Mouse (Mus musculus) gastrocnemius, adult 2 months (tissue): Measurements from ENCODE around the gene Zbtb16. TPM values are rescaled to one million over a fixed set of nuclear protein-coding genes. Genes with fewer than 3 reads are reported as not detected.

Experiments used
- DNase-seq: peaks from one replicate; pipeline ENCODE4 v3.0.0; 2022
- H3K27ac ChIP-seq: fragments of 200-600 bp; 2 replicates; pipeline ENCODE4 v1.8.1; 2022; ENCODE audit warnings: mild to moderate bottlenecking
- H3K4me3 ChIP-seq: fragments of 200-600 bp; 2 replicates; pipeline ENCODE4 v1.8.1; 2022; ENCODE audit warnings: mild to moderate bottlenecking, moderate library complexity
- CTCF ChIP-seq: fragments of 200-600 bp; IDR thresholded peaks from 2 replicates; pipeline ENCODE4 v1.8.1; 2022; ENCODE audit warnings: antibody characterized with exemption, mild to moderate bottlenecking, moderate library complexity
- intact Hi-C: fragments of 180-260 bp; cut with DNase I; formaldehyde crosslinking; loops from one replicate; pipeline ENCODE4 v1.15.1; 2025
- total RNA-seq, 2 experiments: library from RNA; stranded (reverse); gene quantifications; 2 replicates each; pipeline ENCODE4 v1.2.3; 2021

The Zbtb16 gene
- total RNA-seq, 2 experiments from 2014 or later = 163 to 166 TPM

GRCm38 (mm10) chr9:48741433-48742077 is 94.5 kb downstream of the Zbtb16 start:
- no peak for DNase-seq
- Histone ChIP-seq H3K27ac (peak overlapping the region; percentile 100), H3K4me3 (peak overlapping the region; percentile 54)
- intact Hi-C loops = loop anchor here (2.0 kb wide), 1 partner anchor 95 kb away; the partner anchor contains the start of gene Zbtb16
- no peak for TF ChIP-seq CTCF

GRCm38 (mm10) chr9:48740732-48741255 is 95.2 kb downstream of the Zbtb16 start:
- no peak for TF ChIP-seq CTCF
- H3K4me3 ChIP-seq = peak overlapping the region; percentile 54
- peak overlapping the region; percentile 100 for H3K27ac ChIP-seq
- no peak for DNase-seq
- intact Hi-C loops = loop anchor here (2.0 kb wide), 1 partner anchor 96 kb away; the partner anchor contains the start of gene Zbtb16

GRCm38 (mm10) chr9:48740098-48740505 is 95.9 kb downstream of the Zbtb16 start:
- H3K4me3 ChIP-seq = peak overlapping the region; percentile 54
- intact Hi-C loops = loop anchor here (2.0 kb wide), 1 partner anchor 97 kb away; the partner anchor contains the start of gene Zbtb16
- DNase-seq = peak; percentile 97
- TF ChIP-seq CTCF = peak; percentile 15; the same call in 1 of the 2 replicates
- peak overlapping the region; percentile 100 for H3K27ac ChIP-seq

GRCm38 (mm10) chr9:48738795-48739476 is 97.1 kb downstream of the Zbtb16 start:
- intact Hi-C loops = loop anchor here (5.0 kb wide), 1 partner anchor 92 kb away; no protein-coding TSS in a partner anchor
- H3K4me3 ChIP-seq = peak overlapping the region; percentile 51
- peak overlapping the region; percentile 100 for H3K27ac ChIP-seq
- no peak for DNase-seq
- TF ChIP-seq CTCF = no peak

GRCm38 (mm10) chr9:48737911-48738310 is 98.1 kb downstream of the Zbtb16 start:
- no peak for TF ChIP-seq CTCF
- intact Hi-C loops = loop anchor here (1.0 to 5.0 kb wide), 3 partner anchors 15 to 91 kb away; no protein-coding TSS in a partner anchor
- peak overlapping the region; percentile 100 for H3K27ac ChIP-seq
- no peak for DNase-seq
- H3K4me3 ChIP-seq = peak overlapping the region; percentile 49

- no peak for TF ChIP-seq CTCF
- H3K27ac ChIP-seq = peak overlapping the region; percentile 100
- intact Hi-C loops = loop anchor here (1.0 to 5.0 kb wide), 3 partner anchors 14 to 90 kb away; no protein-coding TSS in a partner anchor
- peak overlapping the region; percentile 49 for H3K4me3 ChIP-seq
- DNase-seq = peak; percentile 95
Observed at GRCm38 (mm10) chr9:48737210-48737850, 98.7 kb downstream of the Zbtb16 start.

- intact Hi-C loops = loop anchor here (1.0 to 5.0 kb wide), 3 partner anchors 13 to 89 kb away; no protein-coding TSS in a partner anchor
- no peak for TF ChIP-seq CTCF
- H3K4me3 ChIP-seq = peak overlapping the region; percentile 49
- H3K27ac ChIP-seq = peak overlapping the region; percentile 100
- DNase-seq = peak; percentile 59
Observed at GRCm38 (mm10) chr9:48736361-48737209, 99.4 kb downstream of the Zbtb16 start.

- Histone ChIP-seq H3K27ac (peak overlapping the region; percentile 100), H3K4me3 (peak overlapping the region; percentile 37)
- no peak for DNase-seq
- intact Hi-C loops = loop anchor here (5.0 kb wide), 1 partner anchor 88 kb away; no protein-coding TSS in a partner anchor
- peak; percentile 7; the same call in 1 of the 2 replicates for TF ChIP-seq CTCF
Observed at GRCm38 (mm10) chr9:48735466-48736312, 100.3 kb downstream of the Zbtb16 start.

- Histone ChIP-seq H3K27ac (peak overlapping the region; percentile 100), H3K4me3 (peak overlapping the region; percentile 24; the same call in 1 of the 2 replicates)
- intact Hi-C loops = loop anchor here (5.0 kb wide), 1 partner anchor 88 kb away; no protein-coding TSS in a partner anchor
- DNase-seq = no peak
- TF ChIP-seq CTCF = no peak
Observed at GRCm38 (mm10) chr9:48734725-48735465, 101.1 kb downstream of the Zbtb16 start.
